Mouse (Mus musculus): ENCODE measurements at regions not wholly inside any gene's neighbourhood (a gene's known extent, or its start where the extent isn't known, plus 50 kb on each side); places are given as distances from the start of the nearest gene placed in this dataset.
"Not testable (repeated sequence)": the region's sequence is repeated elsewhere in the genome, so short reads cannot be mapped to it uniquely, and the experiment has no call there.

DNA sequence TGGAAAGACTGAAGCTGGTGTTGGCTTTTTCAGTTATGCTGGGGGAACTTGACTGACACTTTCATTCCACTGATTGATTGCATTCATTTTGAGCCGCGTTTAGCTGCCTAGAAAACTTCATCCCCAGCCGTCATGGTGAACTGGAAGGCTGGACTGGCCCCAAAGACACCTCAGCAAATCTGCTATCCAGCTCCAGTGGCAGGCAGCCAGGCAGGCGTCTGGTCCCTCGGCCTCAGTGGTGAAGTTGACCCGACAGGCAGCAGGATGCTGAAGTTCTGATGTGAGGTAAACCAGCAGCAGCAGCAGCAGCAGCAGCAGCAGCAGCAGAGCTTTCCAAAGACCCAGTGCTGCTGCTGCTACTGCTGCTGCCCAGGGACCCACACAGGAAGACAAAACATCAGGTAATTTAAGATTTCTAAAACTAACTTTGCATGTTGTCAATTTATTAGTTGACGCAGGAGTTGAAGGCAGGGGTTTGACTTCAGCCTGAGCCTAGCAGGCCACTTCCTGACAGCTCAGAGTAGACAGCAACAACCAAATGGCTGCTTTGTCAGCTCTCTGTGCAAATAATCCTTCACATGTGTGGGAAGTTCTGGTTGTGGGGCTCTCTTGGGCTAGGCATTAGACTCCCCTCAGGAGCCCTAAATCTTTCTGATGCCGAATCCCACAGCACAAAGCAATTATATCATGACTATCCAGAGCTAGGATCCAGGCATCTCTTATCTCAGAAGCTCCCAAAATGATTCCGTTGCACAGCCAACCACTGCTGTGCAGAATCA is 200.4 kb upstream of the Nhs start:
- no peak for DNase-seq (ENCODE audit: low read depth, low spot score)

DNA sequence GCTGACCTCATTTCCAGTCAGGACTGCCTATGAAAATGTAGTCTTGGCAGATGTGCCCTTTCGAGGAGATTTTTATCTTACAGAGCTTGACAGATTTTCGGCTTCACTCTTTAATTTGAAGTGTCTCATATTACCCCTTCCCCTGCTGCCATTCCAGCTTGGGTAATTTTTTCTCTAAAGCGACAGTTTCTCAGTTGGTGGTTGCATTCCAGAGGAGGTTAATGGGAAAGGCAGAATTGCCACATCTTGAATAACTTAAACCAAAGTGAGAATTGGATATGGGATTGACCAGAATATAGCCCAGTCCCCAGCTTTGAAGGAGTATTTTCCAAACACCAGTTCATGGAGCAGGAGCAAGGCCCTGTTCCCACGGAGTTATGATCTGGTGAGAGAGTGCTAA is 188.8 kb upstream of the Nhs start:
- no peak for DNase-seq (ENCODE audit: low read depth, low spot score)

DNA sequence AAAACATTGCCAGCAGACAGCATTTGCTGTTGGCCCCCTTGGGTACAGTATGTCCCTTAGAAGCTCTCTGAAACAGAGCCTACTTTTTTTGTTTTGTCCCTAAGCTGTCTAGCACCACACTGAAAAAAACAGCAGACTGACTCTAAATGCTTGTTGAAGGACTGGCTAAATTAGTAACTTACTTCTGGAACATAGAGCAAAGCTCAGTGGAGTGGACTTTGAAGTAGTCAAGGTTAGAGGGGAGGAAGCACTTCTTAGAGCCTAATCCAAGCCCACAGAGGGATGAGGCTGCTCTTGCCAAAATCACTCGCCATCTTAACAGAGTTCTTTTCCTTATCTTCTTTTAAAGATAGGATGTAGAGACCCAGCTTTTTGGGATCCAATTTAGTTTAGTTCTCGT is 188.4 kb upstream of the Nhs start:
- no peak for DNase-seq (ENCODE audit: low read depth, low spot score)

DNA sequence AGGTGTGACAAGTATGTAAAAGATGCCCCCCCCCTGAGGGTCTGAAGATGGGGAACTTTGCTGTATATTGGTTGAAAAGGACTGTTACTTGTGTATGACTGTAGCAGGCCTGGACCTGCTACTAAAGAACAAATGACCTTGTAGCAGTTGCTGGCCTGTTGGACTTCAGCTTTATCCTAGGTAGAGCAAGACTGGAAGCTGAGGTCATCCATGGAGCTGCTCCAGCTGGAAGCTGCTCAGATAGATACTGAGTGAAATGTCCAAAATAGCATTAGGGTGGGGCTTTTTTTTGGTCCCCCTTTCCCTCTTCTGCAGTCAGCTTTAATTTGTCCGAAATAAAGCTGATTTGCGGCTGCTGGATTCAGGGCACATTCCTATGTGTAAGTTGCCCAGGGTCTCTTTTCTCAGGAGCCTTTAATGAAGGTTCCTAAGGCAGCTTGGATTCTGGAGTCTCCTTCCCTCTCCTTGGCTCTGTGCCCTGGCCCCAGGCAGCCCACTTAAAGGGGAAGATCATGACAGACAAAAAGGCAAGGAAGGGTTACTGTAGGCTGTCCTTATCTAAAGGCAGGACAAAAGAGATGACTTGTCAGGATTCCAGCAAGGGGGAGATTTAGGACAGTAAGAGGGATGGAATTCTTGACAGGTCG is 186.1 kb upstream of the Nhs start:
- DNase-seq (ENCODE audit: low read depth, low spot score) = no peak

DNA sequence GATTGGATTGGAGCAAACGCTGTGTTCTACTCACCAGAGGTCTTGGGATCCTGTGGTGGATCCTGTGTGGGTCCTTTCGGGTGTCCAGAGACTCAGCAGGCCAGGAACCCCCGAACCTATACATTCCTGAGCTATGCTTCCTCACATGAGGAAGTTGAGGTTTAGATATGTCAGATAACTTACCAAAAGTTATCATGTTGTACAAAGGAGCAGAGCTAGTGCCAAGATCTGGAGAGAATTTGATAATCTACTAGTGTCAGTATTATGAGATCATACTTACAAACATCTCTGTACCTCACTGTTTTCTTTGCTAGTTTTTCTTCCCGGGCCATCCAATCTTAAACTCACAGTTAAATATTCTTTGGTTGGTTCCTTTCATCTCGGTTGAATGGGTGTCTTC is 172.6 kb upstream of the Nhs start:
- no peak for DNase-seq (ENCODE audit: low read depth, low spot score)

DNA sequence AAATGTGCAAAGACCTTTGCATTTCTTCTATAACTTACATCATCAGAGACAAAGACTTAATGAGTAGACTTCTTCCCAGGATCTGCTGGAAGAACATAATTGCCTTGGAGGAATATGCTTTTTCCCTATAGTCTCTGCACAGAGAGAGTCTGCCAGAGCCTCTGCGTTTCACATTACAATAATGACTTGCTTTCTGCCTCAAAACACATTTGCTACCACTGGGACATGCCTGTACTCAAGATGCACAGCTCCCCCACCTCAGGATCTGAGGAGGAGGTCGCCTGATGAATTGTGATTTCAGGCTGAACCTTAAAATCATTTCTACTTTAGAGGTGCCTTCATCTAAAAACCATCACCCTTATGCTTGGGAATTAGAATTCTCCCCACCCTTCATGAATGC is 148.1 kb upstream of the Nhs start:
- no peak for DNase-seq (ENCODE audit: low read depth, low spot score)

DNA sequence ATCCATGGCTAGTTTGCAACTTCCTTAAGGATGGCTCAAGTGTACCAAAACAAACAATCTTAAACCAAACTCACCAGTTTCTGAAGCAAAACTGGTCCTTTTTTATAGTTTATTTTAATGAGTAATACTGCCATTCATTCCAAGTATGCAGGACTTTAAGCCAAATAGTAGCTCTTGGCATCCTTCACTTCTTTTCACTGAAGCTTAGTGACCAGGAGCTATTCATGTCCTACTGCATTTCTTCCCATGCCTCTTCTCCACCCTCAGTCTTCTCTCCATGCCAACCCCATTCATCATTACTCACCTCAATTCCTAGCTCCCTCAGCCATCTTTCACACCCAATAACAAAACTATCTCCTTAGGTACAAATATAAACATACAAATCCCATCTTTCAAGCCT is 144.6 kb upstream of the Nhs start:
- no peak for DNase-seq (ENCODE audit: low read depth, low spot score)

DNA sequence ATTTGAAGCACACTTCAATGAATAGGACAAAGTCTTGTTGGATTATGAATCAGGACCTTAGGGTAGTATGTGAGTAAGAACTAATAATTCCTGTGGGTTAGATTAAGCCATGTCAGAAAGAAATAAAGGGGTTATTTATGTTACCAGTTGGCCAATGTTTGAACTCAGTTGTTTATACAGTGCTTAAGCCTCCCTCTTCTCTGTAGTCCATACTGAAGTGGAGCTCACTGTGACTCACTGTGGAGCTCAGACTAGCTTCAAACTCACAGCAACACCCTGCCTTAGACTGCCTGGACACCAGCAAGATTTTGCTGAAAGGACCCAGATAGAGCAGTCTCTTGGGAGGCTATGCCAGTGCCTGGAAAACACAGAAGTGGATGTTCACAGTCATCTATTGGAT is 143.3 kb upstream of the Nhs start:
- DNase-seq (ENCODE audit: low read depth, low spot score) = no peak

DNA sequence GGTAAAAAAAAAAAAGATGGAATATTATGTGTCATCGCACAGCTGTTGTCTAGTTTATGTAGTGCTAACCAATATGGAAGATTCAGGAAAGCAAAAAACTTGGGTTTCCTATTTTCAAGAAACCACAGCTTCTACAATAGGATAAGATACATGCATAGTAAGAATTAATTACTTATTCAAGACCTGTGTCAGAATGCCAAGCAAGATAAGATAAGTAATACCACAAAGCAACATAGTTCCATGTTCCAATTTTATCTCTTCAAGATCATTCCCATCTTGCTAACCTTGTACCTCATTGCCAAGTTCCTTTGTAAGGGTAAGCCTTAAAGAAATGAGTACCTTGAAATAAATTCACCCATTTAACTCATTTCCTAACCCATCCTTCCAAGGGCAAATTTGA is 131.7 kb upstream of the Nhs start:
- no peak for DNase-seq (ENCODE audit: low read depth, low spot score)

DNA sequence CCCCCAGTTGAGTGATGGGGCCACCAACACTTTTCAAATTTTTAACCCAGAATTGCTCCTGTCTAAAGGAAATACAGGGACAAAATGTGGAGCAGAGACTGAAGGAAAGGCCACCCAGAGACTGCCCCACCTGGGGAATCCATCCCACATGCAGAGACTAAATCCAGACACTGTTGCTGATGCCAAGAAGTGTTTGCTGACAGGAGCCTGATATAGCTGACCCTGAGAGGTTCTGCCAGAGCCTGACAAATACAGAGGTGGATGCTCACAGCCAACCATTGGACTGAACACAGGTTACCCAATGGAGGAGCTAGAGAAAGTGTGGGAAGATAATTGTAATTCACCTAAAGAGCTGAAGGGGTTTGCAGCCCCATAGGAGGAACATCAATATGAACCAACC is 126.6 kb upstream of the Nhs start:
- not testable (repeated sequence) for DNase-seq (ENCODE audit: low read depth, low spot score)

DNA sequence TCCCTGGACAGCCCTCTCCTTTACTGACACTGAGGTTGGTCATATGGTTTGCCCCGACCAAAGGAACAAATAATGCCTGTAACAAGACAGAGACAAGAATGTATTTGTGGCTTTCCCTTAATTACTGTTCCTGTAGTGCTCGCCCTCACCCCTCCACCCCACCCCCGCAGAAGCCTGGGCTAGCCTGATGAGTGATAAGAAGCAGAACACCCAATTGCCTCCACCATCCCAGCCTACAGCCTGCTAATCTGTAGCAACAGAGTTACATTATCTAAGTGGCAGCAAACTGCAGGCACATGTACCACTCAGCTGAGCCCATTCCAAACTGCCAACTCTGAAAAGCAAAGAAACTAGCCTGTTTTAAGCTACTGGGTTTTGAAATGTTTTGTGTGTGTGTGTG is 124.7 kb upstream of the Nhs start:
- DNase-seq (ENCODE audit: low read depth, low spot score) = no peak

DNA sequence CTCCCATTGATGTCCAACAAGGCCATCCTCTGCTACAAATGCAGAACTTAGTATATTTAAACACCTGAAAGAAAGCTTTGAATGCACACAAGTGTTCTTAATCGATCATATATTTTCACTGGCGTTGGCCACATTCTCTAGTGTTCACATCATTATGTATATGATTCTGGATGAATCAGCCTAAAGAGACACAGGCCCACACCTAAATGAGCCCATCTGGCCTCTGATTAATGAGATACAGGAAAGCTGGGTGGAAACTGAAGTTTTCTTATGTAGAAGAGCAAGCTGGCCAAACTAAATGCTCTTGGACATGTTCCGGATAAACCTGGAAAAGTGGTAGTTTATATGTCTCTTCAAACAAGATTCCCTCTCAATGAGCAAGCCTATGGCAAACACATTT is 123.2 kb upstream of the Nhs start:
- no peak for DNase-seq (ENCODE audit: low read depth, low spot score)

DNA sequence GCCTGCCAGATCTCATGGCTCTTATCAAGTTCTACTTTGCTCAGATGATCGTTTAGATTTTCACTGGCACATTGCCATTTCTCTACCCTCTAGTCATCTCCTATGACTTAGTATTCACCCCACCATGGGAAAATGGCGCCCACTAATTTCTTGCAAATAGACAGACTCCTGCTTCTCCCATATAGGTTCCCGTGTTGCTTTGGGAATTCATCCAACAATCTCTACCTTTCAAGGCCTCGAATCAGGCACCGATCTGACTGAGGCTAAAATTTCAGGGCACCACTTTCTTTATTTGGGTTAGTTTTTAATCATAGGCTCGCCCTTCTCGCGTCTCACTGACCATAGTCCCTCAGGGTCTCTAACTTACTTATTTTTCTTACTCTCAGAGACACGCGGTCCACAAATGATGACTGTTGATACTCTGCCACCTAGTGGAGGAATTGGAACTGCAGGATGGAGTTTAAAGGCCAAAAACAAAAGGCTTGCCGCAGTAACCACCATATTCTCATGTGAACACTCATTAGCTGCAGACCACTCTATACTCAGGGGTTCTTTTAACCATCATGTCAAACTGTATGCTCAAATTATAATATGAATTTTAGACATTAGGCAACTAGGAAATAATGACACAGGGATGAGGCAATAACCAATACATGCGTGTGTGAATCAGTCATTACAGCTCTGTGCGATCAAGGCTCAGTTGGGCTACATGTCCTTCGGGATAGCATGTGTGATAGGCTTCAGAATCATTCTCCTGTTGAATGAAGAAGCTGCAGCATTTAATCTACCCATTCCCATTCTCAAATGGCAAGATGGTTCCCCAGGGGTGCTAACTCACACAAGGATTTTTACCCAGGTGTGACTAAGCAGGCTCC is 119.5 kb upstream of the Nhs start:
- DNase-seq (ENCODE audit: low read depth, low spot score) = peak; percentile 43

DNA sequence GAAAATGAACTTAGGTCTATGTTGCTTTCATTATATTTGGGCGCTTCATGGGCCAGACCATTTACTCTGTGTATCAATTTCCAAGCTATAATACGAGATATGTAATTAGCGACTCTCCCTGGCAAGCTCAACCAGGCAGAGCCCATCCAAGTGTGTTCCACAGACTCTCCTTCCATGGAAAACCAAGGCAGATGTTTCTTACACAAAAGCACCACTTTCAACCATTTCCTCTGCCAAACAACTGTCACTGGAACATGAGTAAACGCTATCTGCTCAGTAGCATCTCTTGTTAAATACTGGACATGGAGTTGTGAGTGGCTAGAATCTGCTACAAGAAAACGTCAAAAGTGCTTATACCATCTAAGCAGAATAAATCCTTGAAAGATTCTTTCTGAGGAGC is 115.1 kb upstream of the Nhs start:
- DNase-seq (ENCODE audit: low read depth, low spot score) = no peak

DNA sequence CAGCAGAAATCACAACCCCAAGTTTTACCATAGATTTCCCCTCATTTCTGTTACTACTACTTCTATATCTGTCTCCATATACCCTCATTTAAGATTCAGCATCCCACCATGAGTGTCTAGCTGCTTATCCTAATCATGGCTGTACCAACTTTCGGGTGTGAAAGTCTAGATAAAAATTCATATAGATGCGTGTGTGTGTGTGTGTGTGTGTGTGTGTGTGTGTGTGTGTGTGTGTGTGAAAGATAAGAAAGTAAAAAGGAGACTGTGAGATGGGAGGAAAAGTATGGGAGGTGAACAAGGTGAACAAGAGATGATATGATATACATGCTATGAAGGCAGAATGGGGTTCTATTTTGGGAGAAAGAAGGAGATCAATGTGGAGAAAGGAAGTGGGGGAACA is 111.7 kb upstream of the Nhs start:
- no peak for DNase-seq (ENCODE audit: low read depth, low spot score)

DNA sequence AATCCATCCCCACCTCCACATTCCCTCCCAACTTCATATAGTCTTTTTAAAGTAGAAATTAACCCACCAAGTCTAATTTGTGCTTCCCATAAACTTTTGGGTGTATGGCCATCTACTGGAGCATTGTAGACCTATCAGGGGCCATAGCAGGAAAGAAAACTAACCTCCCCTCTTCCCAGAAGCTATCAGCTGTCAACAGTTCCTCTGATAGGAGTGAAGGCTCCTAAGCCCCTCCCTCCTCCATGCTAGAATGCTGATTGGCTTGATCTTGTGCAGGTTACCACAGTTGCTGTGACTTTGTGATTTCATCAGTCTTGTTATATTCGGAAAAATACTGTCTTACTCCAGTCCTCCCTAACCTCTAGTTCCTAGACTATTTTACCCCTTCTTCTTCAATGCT is 109.4 kb upstream of the Nhs start:
- DNase-seq (ENCODE audit: low read depth, low spot score) = no peak

DNA sequence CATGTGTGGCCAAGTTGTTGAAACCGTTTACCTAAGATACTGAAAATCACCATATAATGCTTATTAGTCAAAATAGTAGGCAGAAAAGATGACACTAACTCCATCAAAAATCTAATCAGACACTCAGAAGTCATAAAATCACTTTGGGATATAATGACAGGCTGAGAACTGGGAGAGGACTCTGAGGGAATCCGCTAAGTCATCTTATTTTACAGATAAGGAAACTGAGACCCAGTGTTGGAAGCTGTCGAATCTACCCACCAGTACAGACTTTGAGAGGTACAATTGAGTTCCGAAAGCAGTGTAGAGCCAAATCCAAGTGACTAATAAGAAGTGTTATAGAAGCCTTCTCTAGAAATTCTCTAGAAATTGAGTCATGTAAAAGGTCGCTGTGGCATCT is 108.6 kb upstream of the Nhs start:
- DNase-seq (ENCODE audit: low read depth, low spot score) = no peak

DNA sequence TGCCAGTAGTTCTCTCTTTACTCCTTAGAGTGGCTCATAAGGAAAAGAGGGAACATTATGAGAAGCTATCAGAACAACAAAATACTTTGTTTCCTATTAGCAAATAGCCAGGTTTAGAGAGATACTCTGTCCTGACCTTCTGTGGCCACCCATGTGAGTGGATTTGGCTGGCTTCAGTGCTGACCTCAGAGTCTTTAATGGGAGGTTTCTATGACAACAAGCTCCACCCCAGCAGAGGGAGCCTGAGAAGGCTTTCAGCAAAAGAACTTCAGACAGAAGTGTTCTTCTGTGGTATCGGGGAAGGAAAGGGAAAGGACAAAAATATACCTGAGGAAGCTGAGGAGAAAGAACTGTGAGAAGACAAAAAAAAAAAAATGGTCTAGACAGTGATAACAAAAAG is 108.1 kb upstream of the Nhs start:
- DNase-seq (ENCODE audit: low read depth, low spot score) = peak; percentile 17

DNA sequence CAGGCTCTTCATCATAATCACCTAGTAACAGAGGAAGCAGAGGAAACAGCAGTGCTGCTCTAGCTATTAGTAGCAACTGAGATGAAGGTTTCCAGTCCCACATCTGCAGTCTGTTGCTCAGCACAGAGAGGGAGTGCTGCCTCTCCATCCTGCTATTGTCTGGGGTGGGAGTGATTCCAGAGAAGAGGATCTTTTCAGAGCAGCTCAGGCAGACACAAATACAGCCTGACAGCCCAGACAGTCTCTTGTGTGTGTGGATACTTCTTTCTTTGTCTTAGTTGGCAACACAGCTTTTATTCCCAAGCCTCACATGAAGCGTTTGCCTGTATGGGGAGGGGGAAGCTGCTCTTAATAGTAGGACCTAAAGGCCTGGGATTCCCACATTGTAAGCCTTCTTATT is 107.2 kb upstream of the Nhs start:
- peak; percentile 5 for DNase-seq (ENCODE audit: low read depth, low spot score)

DNA sequence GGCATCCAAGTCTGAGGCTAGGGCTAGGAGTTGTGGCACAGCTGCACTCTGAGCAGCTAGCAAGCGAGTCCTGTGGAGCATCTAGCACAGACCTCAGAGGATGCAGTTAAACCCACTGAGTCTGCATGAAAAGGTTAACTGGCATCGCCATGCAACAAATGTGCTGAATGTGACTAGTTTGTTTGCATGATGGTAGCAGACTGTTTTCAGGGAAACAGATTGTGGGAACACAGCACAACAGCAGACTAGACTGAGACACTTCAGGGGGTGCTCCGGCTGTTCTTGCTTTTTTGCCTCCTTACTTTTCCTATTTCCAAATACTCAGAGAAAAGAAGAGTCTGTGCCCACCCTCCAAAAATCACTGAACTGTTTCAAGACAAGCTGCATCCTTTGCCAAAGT is 97.9 kb upstream of the Nhs start:
- DNase-seq (ENCODE audit: low read depth, low spot score) = no peak

DNA sequence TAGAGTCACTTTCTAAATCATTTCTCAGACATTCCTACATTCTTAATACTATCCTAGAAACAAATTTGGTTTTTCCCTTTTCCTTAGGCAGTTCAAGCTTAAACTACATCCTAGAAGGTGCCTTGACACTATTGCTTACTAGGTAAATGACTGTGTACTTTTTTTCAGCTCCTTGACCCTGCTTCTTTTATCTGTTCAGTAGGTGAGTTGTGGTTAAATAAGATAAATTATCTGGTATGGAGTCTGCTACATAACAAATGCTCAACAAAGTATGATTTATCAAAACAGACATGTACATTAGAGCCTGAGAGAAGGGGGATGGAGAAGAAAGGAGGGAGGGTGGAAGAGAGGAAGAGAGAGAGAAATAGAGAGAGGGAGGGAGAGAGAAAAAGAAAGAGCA is 96.3 kb upstream of the Nhs start:
- DNase-seq (ENCODE audit: low read depth, low spot score) = no peak

DNA sequence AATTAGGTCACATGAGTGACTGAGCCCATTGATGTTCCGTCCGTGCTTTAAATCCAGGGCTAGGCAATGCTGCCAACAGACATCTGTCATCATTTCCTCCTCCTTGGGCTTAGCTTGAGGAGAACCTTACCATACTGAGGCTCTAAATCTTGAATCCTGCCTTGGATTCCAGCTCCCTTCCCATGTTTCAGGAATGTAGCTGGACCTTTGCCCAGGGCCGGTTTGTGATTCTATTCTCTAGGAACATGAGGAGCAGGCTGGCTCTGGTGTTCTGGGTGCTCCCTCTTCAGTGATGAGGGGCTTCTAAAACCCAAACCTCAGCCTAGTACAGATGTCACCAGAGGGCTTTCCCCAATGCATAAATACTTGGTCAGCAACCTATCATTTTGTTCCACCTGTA is 81.8 kb upstream of the Nhs start:
- no peak for DNase-seq (ENCODE audit: low read depth, low spot score)

DNA sequence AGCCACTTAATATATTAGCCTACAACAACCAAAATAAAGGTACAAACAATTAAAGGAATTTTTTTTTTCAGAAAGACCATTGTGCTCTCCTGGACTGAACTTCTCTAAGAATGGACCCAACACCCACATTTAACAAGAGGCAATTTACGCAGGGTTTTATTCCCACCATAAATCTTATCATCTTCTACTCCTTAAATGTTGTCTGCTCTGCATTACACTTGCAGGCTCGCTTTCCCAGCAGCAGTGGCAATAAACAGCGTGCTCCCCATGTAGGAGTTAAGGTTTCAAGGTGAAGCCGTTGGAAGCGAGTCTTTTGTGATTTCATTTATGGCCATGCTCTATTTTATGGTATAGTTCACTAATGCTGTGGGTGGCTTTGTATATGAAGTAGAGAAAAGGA is 76.0 kb upstream of the Nhs start:
- DNase-seq (ENCODE audit: low read depth, low spot score) = no peak
